Mouse (Mus musculus): ENCODE data around the gene Asxl1.
A peak's percentile ranks its signal among the peaks of the same experiment; 100 is the strongest.

Asxl1 gene

GRCm38 (mm10) chr2:153422051-153422450, 76.4 kb downstream of the Asxl1 start:
- no peak for TF ChIP-seq GATA4 (IDR thresholded peaks at IDR 0.05; ENCODE audit: insufficient replicate concordance, low read length)

GRCm38 (mm10) chr2:153423113-153423512, 77.5 kb downstream of the Asxl1 start:
- TF ChIP-seq GATA4 (IDR thresholded peaks at IDR 0.05; ENCODE audit: insufficient replicate concordance, low read length), result no peak

- no peak for TF ChIP-seq GATA4 (IDR thresholded peaks at IDR 0.05; ENCODE audit: insufficient replicate concordance, low read length)
Measured at GRCm38 (mm10) chr2:153424557-153424956, 78.9 kb downstream of the Asxl1 start.

GRCm38 (mm10) chr2:153425124-153425844, 79.7 kb downstream of the Asxl1 start:
- no peak for TF ChIP-seq GATA4 (IDR thresholded peaks at IDR 0.05; ENCODE audit: insufficient replicate concordance, low read length)

- TF ChIP-seq GATA4 (IDR thresholded peaks at IDR 0.05; ENCODE audit: insufficient replicate concordance, low read length), result no peak
Measured at GRCm38 (mm10) chr2:153425998-153426670, 80.5 kb downstream of the Asxl1 start.

- TF ChIP-seq GATA4 (IDR thresholded peaks at IDR 0.05; ENCODE audit: insufficient replicate concordance, low read length), result no peak
Measured at GRCm38 (mm10) chr2:153426931-153427330, 81.3 kb downstream of the Asxl1 start.

- no peak for TF ChIP-seq GATA4 (IDR thresholded peaks at IDR 0.05; ENCODE audit: insufficient replicate concordance, low read length)
Measured at GRCm38 (mm10) chr2:153428485-153428884, 82.9 kb downstream of the Asxl1 start.

- no peak for TF ChIP-seq GATA4 (IDR thresholded peaks at IDR 0.05; ENCODE audit: insufficient replicate concordance, low read length)
Measured at GRCm38 (mm10) chr2:153430571-153430970, 84.9 kb downstream of the Asxl1 start.

GRCm38 (mm10) chr2:153432492-153432891, 86.9 kb downstream of the Asxl1 start:
- no peak for TF ChIP-seq GATA4 (IDR thresholded peaks at IDR 0.05; ENCODE audit: insufficient replicate concordance, low read length)

- TF ChIP-seq GATA4 (IDR thresholded peaks at IDR 0.05; ENCODE audit: insufficient replicate concordance, low read length), result no peak
Measured at GRCm38 (mm10) chr2:153433859-153434258, 88.2 kb downstream of the Asxl1 start.

GRCm38 (mm10) chr2:153434880-153435831, 89.5 kb downstream of the Asxl1 start:
- no peak for TF ChIP-seq GATA4 (IDR thresholded peaks at IDR 0.05; ENCODE audit: insufficient replicate concordance, low read length)

GRCm38 (mm10) chr2:153436641-153437305, 91.1 kb downstream of the Asxl1 start:
- peak; percentile 35; the same call in 1 of the 2 replicates for TF ChIP-seq GATA4 (IDR thresholded peaks at IDR 0.05; ENCODE audit: insufficient replicate concordance, low read length)

- TF ChIP-seq GATA4 (IDR thresholded peaks at IDR 0.05; ENCODE audit: insufficient replicate concordance, low read length), result no peak
Measured at GRCm38 (mm10) chr2:153437306-153437659, 91.7 kb downstream of the Asxl1 start.

- TF ChIP-seq GATA4 (IDR thresholded peaks at IDR 0.05; ENCODE audit: insufficient replicate concordance, low read length), result no peak
Measured at GRCm38 (mm10) chr2:153440755-153441154, 95.1 kb downstream of the Asxl1 start.

GRCm38 (mm10) chr2:153441228-153441627, 95.6 kb downstream of the Asxl1 start:
- TF ChIP-seq GATA4 (IDR thresholded peaks at IDR 0.05; ENCODE audit: insufficient replicate concordance, low read length), result no peak
